Mouse (Mus musculus) adrenal gland, postnatal 14 days (tissue): ENCODE results near the gene Pptc7. TPM values are rescaled to one million over a fixed set of nuclear protein-coding genes. Genes with fewer than 3 reads are reported as not detected.

Experiments
- DNase-seq: peaks from one replicate; pipeline ENCODE4 v3.0.0; 2021; ENCODE audit warnings: mixed read lengths
- long read RNA-seq, 2 experiments: library from polyadenylated mRNA; stranded (forward); transcript quantifications; one replicate each; pipeline ENCODE4 v2.0.0; 2021
- total RNA-seq: library from RNA; stranded (reverse); gene quantifications from 2 replicates; pipeline ENCODE4 v1.2.3, GENCODE M21; 2021

The Pptc7 gene
- total RNA-seq, result 42.4 and 44.7 TPM in 2 replicates
- long read RNA-seq, experiment 1, full-length matches to known transcripts, result 11 of 24 reads
- long read RNA-seq, experiment 1, partial matches to known transcripts, result 0 of 24 reads
- long read RNA-seq, experiment 1, other reads (novel, unspliced or antisense), result 13 of 24 reads
- long read RNA-seq, experiment 2, full-length matches to known transcripts, result 4 of 13 reads
- long read RNA-seq, experiment 2, partial matches to known transcripts, result 0 of 13 reads
- long read RNA-seq, experiment 2, other reads (novel, unspliced or antisense), result 9 of 13 reads

DNA sequence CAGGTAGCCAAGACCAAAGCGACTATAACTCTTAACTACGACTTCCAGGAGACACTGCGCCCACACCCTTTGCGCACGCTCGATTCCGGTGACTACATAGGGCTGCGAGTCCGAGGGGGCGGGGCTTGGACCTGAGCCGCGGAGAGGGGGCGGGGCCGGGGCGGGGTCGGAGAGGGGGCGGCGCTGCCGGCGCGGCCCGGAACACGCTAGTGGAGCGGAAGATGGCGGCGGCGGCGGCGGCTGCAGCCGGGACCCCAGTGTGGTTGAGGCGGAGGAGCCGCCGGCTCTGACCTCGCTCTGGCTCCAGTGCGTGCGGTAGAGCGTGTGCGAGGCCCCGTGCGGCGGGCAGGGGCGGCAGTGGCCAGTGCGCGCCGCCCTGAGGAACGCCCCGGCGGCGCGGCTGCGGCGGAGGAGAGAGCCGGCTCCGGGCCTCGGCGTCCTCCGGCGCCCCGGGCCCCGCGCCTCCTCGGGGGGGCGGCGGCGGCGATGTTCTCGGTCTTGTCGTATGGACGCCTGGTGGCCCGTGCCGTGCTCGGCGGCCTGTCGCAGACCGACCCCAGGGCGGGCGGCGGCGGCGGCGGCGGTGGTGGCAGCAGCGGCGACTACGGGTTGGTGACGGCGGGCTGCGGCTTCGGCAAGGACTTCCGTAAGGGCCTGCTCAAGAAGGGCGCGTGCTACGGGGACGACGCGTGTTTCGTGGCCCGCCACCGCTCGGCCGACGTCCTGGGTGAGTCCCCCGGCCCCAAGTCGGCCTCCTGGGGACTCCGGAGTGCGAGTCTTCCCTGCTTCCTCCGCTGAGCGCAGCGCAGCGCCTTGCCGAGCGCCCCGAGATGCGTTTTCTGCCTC, at the start of gene Pptc7:
Gene Pptc7, plus strand, starts transcription at position 183 of the 846 bp plus-strand sequence.
- peak; percentile 97 for DNase-seq

- DNase-seq, result no peak
Measured at GRCm38 (mm10) chr5:122235196-122235836, 48.8 kb upstream of the Pptc7 start.

DNA sequence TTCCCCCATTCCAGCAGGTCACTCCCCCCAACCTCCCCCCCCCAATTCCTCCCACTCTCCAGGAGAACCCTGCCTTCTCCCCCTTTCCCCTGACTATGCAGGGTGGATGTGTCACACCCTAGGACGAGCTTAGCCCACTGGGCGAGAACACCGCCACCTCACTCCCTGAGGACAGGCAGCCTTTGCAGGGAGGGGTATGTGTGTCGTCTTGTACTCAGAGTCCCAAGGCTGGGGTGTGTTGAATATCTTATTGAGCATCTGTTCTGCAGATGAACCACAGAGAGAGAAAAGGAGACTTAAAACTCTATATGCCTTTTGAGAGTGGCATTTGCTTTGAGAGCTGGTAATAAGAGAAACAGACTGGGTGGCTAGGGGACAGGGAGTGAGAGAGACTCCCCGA, 47.0 kb upstream of the Pptc7 start:
- no peak for DNase-seq

DNA sequence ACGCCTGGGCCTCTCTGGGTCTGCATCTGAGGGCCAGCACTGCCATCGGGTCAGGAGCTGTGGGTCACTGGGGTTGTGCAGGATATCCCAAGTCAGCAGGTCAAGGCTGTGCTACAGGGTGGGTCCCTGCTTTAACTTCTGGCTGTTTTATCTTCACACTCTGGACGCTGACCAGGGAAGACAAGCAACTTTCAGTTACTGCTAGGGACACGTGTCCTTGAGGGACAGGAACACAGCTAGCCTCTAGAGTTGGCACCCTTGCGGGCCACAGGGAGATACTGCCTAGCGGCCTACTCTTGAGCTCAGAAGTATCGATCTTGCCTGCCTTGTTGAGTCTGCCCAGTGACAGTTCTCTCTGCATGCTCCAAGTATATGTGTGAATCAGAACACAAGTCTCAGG, 44.5 kb upstream of the Pptc7 start:
- peak; percentile 43 for DNase-seq

GRCm38 (mm10) chr5:122240521-122240920, 43.6 kb upstream of the Pptc7 start:
- DNase-seq, result no peak

GRCm38 (mm10) chr5:122240989-122241388, 43.2 kb upstream of the Pptc7 start:
- no peak for DNase-seq

- DNase-seq, result no peak
Measured at GRCm38 (mm10) chr5:122242521-122243123, 41.5 kb upstream of the Pptc7 start.

- no peak for DNase-seq
Measured at GRCm38 (mm10) chr5:122243781-122244523, 40.2 kb upstream of the Pptc7 start.

DNA sequence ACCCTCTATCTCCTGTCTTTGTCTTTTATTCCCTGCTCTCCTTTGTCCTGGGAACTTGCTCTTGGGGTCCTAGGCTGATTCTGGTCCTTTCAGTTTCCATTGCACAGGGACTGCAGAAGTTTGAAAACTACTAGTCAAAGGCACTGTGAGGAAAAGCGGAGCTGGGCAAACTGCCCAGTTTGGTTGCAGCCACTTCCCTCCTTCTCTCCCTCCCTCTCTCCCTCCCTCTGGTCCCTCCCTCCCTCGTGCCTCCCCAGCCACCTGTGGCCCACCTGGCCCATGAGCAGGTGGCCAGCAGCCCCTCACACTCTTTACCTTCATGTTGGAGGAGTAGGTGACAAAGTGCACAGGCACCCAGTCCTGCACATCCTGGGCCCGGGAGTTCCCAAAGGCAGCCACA, 39.0 kb upstream of the Pptc7 start:
- DNase-seq, result peak; percentile 46

DNA sequence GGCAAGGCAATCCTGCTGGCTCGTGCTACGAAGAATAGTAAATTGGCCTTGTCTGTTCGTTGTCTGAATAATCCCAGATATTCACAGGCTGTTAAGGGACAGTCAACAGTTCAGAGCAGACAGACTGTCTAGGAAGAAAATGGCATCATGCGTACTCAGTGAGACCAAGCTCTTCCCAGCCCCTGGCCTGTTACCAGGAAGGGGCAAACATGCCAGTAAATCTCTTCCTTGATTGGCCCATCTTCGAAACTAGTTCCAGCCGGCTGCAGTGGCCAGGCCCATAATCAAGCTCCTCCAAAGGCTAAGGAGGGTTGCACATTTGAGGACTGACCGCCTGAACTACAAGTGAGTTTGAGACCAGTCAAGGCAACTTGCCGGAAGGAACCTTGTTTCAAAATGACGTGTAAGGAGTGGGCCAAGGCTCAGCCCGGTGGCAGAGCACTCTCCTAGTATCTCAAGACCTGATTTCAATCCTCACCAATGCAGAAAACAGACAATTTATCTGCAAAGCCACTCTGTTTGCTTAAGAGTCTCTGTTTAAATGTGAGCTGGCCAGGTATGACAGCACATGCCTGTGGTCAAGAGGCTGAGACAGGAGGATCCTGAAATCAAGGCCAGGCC, 37.5 kb upstream of the Pptc7 start:
- DNase-seq, result no peak

- DNase-seq, result no peak
Measured at GRCm38 (mm10) chr5:122247529-122247928, 36.6 kb upstream of the Pptc7 start.

DNA sequence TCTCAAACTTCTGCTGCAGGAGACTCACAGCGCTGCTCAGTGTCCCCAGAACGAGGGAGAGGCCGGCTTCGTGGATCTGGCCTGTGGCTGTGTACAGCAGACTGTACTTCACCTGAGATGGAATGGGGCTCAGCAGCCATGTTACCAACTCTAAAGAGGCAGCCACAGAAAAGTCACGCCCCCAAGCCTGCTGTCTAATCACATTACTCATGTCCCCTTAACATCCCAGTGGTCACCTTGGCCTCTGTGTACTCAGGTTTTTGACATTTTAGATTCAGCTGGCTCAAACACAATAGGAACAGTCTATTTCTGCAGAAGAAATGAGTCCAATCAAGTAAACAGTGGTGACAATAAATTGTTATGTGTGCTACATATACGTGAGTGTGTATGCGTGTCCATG, 36.2 kb upstream of the Pptc7 start:
- DNase-seq, result peak; percentile 40

DNA sequence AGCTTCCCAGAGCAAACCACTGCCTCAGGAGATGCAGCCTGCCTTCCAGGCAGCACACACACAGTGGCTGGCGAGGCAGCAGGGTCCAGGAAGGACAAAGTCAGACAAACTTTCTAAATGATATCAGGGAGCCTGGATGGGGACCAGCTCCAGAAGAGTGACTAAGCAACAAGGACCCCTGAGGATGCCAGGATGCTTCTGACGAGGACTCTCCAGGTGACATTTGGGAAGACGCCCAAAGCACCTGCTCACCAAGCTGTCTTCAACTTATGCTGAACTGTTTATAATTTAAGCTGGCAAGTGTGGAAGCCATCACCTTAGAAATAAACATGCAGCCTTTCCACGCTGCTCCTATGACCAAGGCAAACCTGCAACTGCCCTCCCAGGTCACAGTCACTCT, 34.9 kb upstream of the Pptc7 start:
- DNase-seq, result no peak

DNA sequence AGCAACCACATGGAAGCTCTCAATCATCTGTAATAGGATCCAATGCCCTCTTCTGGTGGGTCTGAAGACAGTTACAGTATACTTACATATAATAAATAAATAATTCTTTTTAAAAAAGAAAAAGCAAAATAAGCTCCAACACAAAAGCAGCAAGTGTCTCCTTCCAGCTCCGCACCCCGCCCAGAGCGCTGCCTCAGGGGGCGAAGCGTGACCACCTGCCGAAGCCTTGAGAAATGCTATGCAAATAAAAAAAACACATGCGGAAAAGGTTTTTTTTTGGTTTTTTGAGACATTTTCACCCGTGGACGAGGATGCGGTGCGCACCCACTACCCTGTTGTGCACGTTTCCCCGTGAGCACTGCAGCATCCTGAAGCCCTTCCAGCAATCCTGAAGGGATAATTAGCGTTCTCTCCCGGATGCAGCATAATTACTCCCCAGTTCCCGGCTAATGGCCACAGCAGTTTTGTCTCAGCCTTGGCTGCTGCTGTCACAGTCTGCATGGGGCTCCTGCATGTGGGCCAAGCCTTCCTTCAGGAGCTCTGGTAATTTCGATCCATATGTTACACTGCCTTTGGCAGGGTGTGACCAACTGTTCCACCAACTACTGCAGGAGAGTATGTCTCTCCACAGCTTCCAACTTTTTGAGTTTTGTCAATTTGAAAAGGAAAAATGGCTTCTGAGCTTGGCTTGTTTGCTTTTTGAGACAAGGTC, 32.1 kb upstream of the Pptc7 start:
- DNase-seq, result no peak

- DNase-seq, result no peak
Measured at GRCm38 (mm10) chr5:122258027-122258741, 26.0 kb upstream of the Pptc7 start.

GRCm38 (mm10) chr5:122262104-122262503, 22.1 kb upstream of the Pptc7 start:
- DNase-seq, result no peak

GRCm38 (mm10) chr5:122263933-122264905, 19.9 kb upstream of the Pptc7 start, which contains the start of gene Tctn1:
Gene Tctn1, minus strand, starts transcription at chr5:122264460.
- DNase-seq, result peak; percentile 96

DNA sequence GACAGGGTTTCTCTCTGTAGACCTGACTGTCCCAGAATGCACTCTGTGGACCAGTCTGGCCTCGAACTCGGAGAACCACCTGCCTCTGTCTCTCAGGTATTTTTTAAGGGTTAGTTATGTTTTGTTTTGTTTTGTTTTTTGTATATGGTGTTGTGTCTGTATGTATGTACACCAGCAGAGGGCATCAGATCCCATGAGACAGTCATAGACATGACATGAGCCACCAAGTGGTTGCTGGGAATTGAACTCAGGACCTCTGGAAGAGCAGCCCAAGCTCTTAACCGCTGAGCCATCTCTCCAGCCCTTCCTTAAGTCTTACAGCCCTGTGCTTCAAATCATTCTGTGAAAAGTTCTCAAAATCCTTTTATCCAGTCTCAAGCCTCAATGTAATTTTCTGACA, 19.0 kb upstream of the Pptc7 start:
- DNase-seq, result no peak

DNA sequence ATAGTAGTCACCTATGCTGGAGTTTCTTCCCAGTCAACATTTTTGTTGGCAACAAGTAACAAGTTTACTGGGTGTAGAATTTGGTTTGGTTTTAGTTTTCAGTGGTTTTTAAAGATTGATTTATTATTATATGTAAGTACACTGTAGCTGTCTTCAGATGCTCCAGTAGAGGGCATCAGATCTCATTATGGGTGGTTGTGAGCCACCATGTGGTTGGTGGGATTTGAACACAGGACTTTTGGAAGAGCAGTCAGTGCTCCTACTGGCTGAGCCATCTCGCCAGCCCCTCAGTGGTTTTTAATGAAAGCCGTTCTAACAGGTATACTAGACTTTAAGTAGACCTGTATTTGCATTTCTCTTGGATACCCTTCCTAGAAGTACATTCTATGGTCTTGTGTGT, 18.2 kb upstream of the Pptc7 start:
- DNase-seq, result no peak
